Mouse (Mus musculus): ENCODE measurements around the gene Tmem178b. TPM values are rescaled to one million over a fixed set of nuclear protein-coding genes. Genes with fewer than 3 reads are reported as not detected.
A peak's percentile ranks its signal among the peaks of the same experiment; 100 is the strongest.

Gene Tmem178b
- polyA plus RNA-seq, 1 experiment from 2014 or later: 32.4 TPM

DNA sequence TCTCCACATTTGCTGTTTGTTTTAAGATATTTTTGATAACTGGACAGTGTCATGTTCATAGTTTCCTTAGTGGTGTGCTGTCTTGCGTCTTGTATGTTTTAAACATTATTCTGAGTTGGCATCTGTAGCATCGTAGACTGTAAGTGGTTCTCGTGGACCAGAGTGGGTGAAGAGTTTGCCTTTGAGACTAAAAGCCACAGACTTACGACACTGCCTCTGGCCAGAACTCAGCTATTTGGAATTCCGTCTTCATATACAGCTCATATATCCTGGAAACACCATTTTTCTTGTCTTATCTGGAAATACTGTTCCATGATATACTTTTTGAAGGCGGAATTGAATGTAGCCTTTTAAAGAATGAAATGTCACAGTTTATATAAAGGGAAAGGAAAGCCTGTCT is 260.4 kb downstream of the Tmem178b start:
- Histone ChIP-seq H3K27me3 (replicated peaks) (no peaks in the 10 kb centered on the region), H3K4me2 (no peak overlapping the region), H3K9me3 (replicated peaks) (no peaks in the 10 kb centered on the region), H3K27ac (replicated peaks) (no peak overlapping the region), H3K9ac (replicated peaks) (no peak overlapping the region), H3K36me3 (no peaks in the 10 kb centered on the region), H3K4me3 (replicated peaks) (no peak overlapping the region), H3K4me1 (peaks cover 32% of the 10 kb centered on the region)
- 89% methylated on average over 6 of the region's 6 CpGs for WGBS
- ATAC-seq (ENCODE audit: low FRiP score): no peak

DNA sequence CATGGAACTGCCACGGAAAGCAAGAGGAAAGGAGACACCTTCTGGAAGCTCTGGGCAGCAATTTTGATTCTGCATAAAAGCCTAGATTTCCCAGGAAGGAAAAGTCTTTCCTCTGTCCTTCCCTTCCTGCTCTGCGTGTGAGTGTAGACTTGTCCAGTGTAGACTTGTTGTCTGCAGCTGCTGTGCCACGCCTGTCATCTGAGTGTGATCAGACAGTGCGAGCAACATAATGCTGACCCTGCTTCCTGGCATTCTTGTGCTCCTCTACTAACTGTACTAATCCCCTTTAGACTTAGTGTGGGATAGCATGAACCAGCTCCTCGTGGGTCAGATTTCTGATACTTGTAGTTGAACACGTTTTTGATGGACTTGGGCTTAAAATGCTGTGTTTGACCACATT is 262.6 kb downstream of the Tmem178b start:
- Histone ChIP-seq H3K36me3 (no peaks in the 10 kb centered on the region), H3K27me3 (replicated peaks) (no peaks in the 10 kb centered on the region), H3K4me1 (peaks cover 29% of the 10 kb centered on the region), H3K4me3 (replicated peaks) (no peak overlapping the region), H3K4me2 (no peak overlapping the region), H3K9me3 (replicated peaks) (no peaks in the 10 kb centered on the region), H3K9ac (replicated peaks) (no peak overlapping the region), H3K27ac (replicated peaks) (no peak overlapping the region)
- 88% methylated on average over 6 of the region's 6 CpGs for WGBS
- ATAC-seq (ENCODE audit: low FRiP score): no peak

DNA sequence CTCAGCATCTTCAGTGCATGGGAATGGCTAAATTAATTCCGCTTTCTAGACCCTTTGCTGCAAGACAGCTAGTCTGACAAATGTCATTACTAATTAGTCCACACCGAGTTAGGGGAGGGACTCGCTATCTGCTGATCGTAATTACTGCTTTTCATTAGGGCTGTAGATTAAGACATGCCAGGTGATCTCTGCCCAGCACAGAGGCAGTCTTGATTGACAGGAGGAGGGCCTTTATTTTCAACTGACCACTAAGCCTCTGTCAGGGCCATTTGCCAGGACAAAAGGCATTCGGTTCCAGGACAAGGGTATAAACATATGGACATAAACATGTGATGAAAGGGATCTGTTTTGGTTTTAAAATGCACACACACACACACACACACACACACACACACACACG is 264.3 kb downstream of the Tmem178b start:
- peak; percentile 15; the same call in 1 of the 2 replicates for ATAC-seq (ENCODE audit: low FRiP score)
- Histone ChIP-seq H3K27ac (replicated peaks) (peak overlapping the region; percentile 63), H3K9me3 (replicated peaks) (no peaks in the 10 kb centered on the region), H3K4me2 (no peak overlapping the region), H3K4me3 (replicated peaks) (no peak overlapping the region), H3K27me3 (replicated peaks) (no peaks in the 10 kb centered on the region), H3K4me1 (peaks cover 37% of the 10 kb centered on the region), H3K36me3 (no peaks in the 10 kb centered on the region), H3K9ac (replicated peaks) (no peak overlapping the region)
- 24% methylated on average over 6 of the region's 6 CpGs for WGBS

- ATAC-seq (ENCODE audit: low FRiP score): peak; percentile 50; the same call in 1 of the 2 replicates
- peaks cover 43% of the 10 kb centered on the region for H3K4me1 ChIP-seq
Measured at GRCm38 (mm10) chr6:40137831-40138520, 264.9 kb downstream of the Tmem178b start.

DNA sequence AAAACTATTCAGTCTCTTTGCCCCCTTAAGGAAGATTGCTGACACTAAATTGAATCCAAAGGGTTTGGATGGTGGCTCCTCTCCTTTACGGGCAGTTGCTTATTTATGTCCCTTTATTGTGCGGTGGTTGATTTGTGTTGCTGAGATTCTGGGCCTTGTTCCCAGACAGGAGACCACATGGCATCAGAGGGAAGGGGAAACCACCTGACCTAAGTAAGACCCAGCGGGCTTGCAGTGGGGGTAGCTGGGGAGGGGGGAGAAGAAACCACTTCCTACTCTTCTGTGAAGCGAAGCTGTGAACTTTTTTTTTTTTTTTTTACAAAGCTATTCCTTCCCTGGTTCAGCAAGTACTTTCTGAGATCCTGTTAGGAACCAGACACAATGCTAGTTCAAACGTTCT is 269.5 kb downstream of the Tmem178b start:
- Histone ChIP-seq H3K27ac (replicated peaks) (peak overlapping the region; percentile 33; the same call in 1 of the 2 replicates), H3K4me3 (replicated peaks) (no peak overlapping the region), H3K9ac (replicated peaks) (no peak overlapping the region), H3K36me3 (no peaks in the 10 kb centered on the region), H3K9me3 (replicated peaks) (no peaks in the 10 kb centered on the region), H3K27me3 (replicated peaks) (no peaks in the 10 kb centered on the region), H3K4me1 (peaks cover 30% of the 10 kb centered on the region), H3K4me2 (no peak overlapping the region)
- WGBS: 10% methylated on average over 5 of the region's 5 CpGs
- peak; percentile 52 for ATAC-seq (ENCODE audit: low FRiP score)

More at GRCm38 (mm10) chr6:40137831-40138520, 264.9 kb downstream of the Tmem178b start:
- Histone ChIP-seq H3K4me2 (no peak overlapping the region), H3K36me3 (no peaks in the 10 kb centered on the region), H3K27me3 (replicated peaks) (no peaks in the 10 kb centered on the region), H3K9ac (replicated peaks) (no peak overlapping the region), H3K9me3 (replicated peaks) (no peaks in the 10 kb centered on the region), H3K4me3 (replicated peaks) (no peak overlapping the region), H3K27ac (replicated peaks) (peak overlapping the region; percentile 72)
- 34% methylated on average over 7 of the region's 7 CpGs for WGBS

- H3K36me3 ChIP-seq: no peaks in the 10 kb centered on the region
- peaks cover 20% of the 10 kb centered on the region for H3K4me1 ChIP-seq
- H3K27ac ChIP-seq (replicated peaks): no peak overlapping the region
- no peak for ATAC-seq (ENCODE audit: low FRiP score)
- 59% methylated on average over 9 of the region's 9 CpGs for WGBS
- H3K4me3 ChIP-seq (replicated peaks): no peak overlapping the region
- H3K4me2 ChIP-seq: no peak overlapping the region
- no peaks in the 10 kb centered on the region for H3K27me3 ChIP-seq (replicated peaks)
- no peaks in the 10 kb centered on the region for H3K9me3 ChIP-seq (replicated peaks)
- no peak overlapping the region for H3K9ac ChIP-seq (replicated peaks)
Measured at GRCm38 (mm10) chr6:40144371-40144770, 271.3 kb downstream of the Tmem178b start.

DNA sequence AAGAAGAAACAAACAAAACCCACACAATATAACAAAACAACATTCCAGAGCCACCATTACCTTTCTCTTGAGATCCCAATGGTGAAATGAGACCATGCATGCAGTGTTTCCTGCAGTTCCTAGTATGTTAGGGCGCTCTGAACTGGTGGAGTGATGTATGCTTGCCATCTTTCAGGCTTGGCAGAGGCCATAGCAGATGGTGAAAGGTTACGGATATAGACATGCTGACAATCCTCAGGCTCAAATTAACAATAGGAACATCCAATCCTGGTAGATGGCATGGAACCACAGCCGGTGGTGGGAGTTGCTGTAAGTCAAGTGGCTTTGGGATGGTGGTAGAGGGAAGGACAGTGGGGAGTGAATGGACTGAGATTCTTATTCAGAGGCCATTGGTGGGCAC is 272.5 kb downstream of the Tmem178b start:
- Histone ChIP-seq H3K4me1 (peaks cover 20% of the 10 kb centered on the region), H3K4me3 (replicated peaks) (no peak overlapping the region), H3K27me3 (replicated peaks) (no peaks in the 10 kb centered on the region), H3K4me2 (no peak overlapping the region), H3K36me3 (no peaks in the 10 kb centered on the region), H3K9me3 (replicated peaks) (no peaks in the 10 kb centered on the region), H3K27ac (replicated peaks) (no peak overlapping the region), H3K9ac (replicated peaks) (no peak overlapping the region)
- ATAC-seq (ENCODE audit: low FRiP score): no peak
- WGBS: 94% methylated on average over 3 of the region's 3 CpGs

DNA sequence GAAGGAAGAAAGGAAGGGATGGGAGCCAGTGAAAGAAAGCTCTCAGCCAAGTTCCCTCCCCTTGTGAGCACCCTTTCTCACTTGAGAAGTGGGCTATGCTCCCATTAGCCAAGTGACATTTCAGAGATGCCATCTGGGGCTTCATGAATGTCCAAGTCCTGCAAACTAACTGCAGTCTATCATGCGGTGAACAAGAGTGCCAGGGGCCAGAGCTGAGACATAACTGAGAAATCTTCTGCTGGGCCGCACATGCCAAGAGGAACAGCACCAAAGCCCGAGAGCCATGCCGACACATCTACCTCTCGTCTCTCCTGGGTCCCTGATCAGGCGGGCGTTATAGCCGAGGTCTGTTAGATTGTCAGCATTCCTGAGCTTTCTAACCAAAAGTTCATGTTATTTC is 279.2 kb downstream of the Tmem178b start:
- 90% methylated on average over 8 of the region's 8 CpGs for WGBS
- Histone ChIP-seq H3K9ac (replicated peaks) (no peak overlapping the region), H3K4me3 (replicated peaks) (no peak overlapping the region), H3K4me1 (no peaks in the 10 kb centered on the region), H3K9me3 (replicated peaks) (no peaks in the 10 kb centered on the region), H3K36me3 (no peaks in the 10 kb centered on the region), H3K27me3 (replicated peaks) (no peaks in the 10 kb centered on the region), H3K4me2 (no peak overlapping the region), H3K27ac (replicated peaks) (no peak overlapping the region)
- no peak for ATAC-seq (ENCODE audit: low FRiP score)

DNA sequence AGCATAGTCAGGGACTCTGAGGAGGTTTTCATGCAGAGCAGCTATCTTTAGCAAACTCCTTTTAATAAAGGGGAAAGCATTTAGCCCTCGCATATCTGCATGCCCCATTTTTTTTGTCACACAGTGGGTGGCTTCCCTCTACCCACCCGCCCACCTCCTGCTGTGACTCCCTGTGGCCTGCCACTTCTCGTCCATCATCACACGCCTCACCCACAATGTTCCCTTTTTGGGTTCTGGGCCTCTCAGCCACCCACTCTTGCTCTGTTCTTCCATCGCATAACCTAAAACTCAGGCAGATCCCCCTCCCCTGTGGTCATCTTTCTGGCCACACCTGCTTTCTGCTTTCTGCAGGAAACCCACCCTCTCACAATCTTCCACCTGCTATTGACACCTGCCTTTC is 288.3 kb downstream of the Tmem178b start:
- no peak overlapping the region for H3K27ac ChIP-seq (replicated peaks)
- no peaks in the 10 kb centered on the region; the same call in 1 of the 2 replicates for H3K4me1 ChIP-seq
- H3K9ac ChIP-seq (replicated peaks): no peak overlapping the region
- H3K4me2 ChIP-seq: no peak overlapping the region
- H3K27me3 ChIP-seq (replicated peaks): no peaks in the 10 kb centered on the region
- H3K4me3 ChIP-seq (replicated peaks): no peak overlapping the region
- H3K36me3 ChIP-seq: no peaks in the 10 kb centered on the region
- WGBS: 77% methylated on average over 5 of the region's 5 CpGs
- ATAC-seq (ENCODE audit: low FRiP score): no peak
- no peaks in the 10 kb centered on the region for H3K9me3 ChIP-seq (replicated peaks)

DNA sequence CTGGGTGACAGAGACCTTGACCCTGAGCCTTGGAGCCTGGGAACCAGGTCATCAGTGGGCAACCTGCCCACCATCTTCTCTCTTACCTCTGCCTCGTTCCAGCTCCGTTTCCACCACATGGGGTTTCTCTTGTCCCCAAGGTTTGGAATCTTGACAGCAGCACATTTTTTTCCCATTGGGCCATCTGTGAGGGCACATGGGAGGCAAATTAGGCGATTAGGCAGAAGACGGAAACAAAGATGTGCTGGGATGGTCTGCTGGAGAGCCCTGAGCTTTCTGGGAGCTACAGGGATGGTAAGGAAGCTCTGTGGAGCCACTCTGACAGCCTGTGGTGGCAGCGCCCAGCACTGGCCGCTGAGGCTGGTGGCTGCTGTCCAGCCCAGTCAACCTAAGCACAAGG is 300.5 kb downstream of the Tmem178b start:
- Histone ChIP-seq H3K27me3 (replicated peaks) (no peaks in the 10 kb centered on the region), H3K4me3 (replicated peaks) (no peak overlapping the region), H3K4me2 (no peak overlapping the region), H3K27ac (replicated peaks) (no peak overlapping the region), H3K9ac (replicated peaks) (no peak overlapping the region), H3K9me3 (replicated peaks) (no peaks in the 10 kb centered on the region), H3K36me3 (no peaks in the 10 kb centered on the region), H3K4me1 (peaks cover 18% of the 10 kb centered on the region)
- WGBS: 71% methylated on average over 6 of the region's 6 CpGs
- ATAC-seq (ENCODE audit: low FRiP score): no peak

DNA sequence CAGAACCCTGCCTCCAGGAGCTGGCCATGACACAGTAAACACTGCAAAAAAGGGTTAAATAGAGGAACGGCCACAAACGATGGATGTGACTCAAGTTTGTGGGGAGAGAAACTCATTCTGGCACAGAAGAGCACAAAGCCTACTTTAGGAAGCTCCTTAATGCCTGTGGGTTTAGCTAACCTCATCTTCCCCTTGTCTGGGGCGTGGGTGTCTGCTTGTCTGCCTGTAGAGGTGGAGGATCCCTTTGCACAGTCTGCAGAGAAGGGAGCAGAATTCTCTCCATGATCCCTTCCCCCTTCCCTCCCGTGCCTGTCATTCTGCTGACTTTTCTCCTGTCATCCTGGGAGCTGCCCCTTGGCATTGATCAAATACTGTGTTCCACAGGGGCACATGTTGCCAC is 304.8 kb downstream of the Tmem178b start:
- peaks cover 17% of the 10 kb centered on the region for H3K4me1 ChIP-seq
- no peak overlapping the region for H3K4me2 ChIP-seq
- WGBS: 63% methylated on average over 4 of the region's 4 CpGs
- no peaks in the 10 kb centered on the region for H3K9me3 ChIP-seq (replicated peaks)
- no peaks in the 10 kb centered on the region for H3K27me3 ChIP-seq (replicated peaks)
- 0 out of 2 replicates have a peak overlapping the region, but pooled peaks have one; percentile 28 for H3K27ac ChIP-seq (replicated peaks)
- ATAC-seq (ENCODE audit: low FRiP score): no peak
- no peak overlapping the region for H3K4me3 ChIP-seq (replicated peaks)
- no peak overlapping the region for H3K9ac ChIP-seq (replicated peaks)
- H3K36me3 ChIP-seq: no peaks in the 10 kb centered on the region

DNA sequence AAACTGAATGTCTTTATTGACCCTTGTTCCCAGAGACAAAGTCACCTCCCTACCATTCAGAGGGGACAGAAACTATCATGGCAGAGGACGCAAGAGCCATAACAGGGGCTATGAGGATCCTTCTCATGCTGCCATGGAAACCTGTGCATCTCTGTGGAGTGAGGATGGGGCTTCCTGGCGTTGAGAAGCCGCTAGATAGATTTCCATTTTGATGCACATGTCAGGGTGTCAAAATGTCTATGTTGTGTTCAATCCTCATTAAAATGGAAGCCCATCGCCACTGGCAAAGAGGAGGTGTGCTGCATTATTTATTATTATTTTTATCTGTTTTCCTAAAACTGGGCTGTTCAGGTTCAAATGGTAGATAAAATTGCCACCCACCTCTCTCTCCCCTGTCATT is 307.5 kb downstream of the Tmem178b start:
- Histone ChIP-seq H3K27me3 (replicated peaks) (no peaks in the 10 kb centered on the region), H3K9ac (replicated peaks) (no peak overlapping the region), H3K4me3 (replicated peaks) (no peak overlapping the region), H3K9me3 (replicated peaks) (no peaks in the 10 kb centered on the region), H3K4me2 (no peak overlapping the region), H3K36me3 (no peaks in the 10 kb centered on the region), H3K27ac (replicated peaks) (no peak overlapping the region), H3K4me1 (peaks cover 22% of the 10 kb centered on the region)
- WGBS: 69% methylated on average over 4 of the region's 4 CpGs
- ATAC-seq (ENCODE audit: low FRiP score): no peak
